Mouse (Mus musculus): ENCODE measurements around the gene Lamb3. TPM values are rescaled to one million over a fixed set of nuclear protein-coding genes. Genes with fewer than 3 reads are reported as not detected.
"Not testable (repeated sequence)": the region's sequence is repeated elsewhere in the genome, so short reads cannot be mapped to it uniquely, and the experiment has no call there.

Lamb3 gene
- polyA plus RNA-seq, 1 experiment from 2014 or later: 2.5 TPM

- H3K9me3 ChIP-seq (ENCODE audit: control insufficient read depth): no peaks in the 10 kb centered on the region
- H3K4me3 ChIP-seq (ENCODE audit: low read depth, low read length): no peak overlapping the region
- no peaks in the 10 kb centered on the region for H3K27me3 ChIP-seq (replicated peaks; ENCODE audit: control insufficient read depth, insufficient read depth, low read length)
- 44% methylated on average over 10 of the region's 10 CpGs for WGBS
- no peak for ATAC-seq
- no peak overlapping the region for H3K9ac ChIP-seq (ENCODE audit: low read depth, low read length)
- no peak overlapping the region for H3K4me2 ChIP-seq (replicated peaks; ENCODE audit: low read depth)
- TF ChIP-seq CTCF (IDR thresholded peaks at IDR 0.05; ENCODE audit: low read depth): no peak
- no peak overlapping the region for H3K27ac ChIP-seq (ENCODE audit: low read depth, low read length)
- H3K4me1 ChIP-seq (replicated peaks; ENCODE audit: control insufficient read depth, insufficient read depth, low read length): no peaks in the 10 kb centered on the region
- H3K36me3 ChIP-seq (ENCODE audit: control insufficient read depth, insufficient read depth): no peaks in the 10 kb centered on the region
Measured at GRCm38 (mm10) chr1:193243571-193244193, 36.2 kb downstream of the Lamb3 start.

- Histone ChIP-seq H3K36me3 (ENCODE audit: control insufficient read depth, insufficient read depth) (no peaks in the 10 kb centered on the region), H3K9me3 (ENCODE audit: control insufficient read depth) (no peaks in the 10 kb centered on the region), H3K27ac (ENCODE audit: low read depth, low read length) (no peak overlapping the region), H3K4me1 (replicated peaks; ENCODE audit: control insufficient read depth, insufficient read depth, low read length) (no peaks in the 10 kb centered on the region), H3K4me2 (replicated peaks; ENCODE audit: low read depth) (no peak overlapping the region), H3K4me3 (ENCODE audit: low read depth, low read length) (no peak overlapping the region), H3K9ac (ENCODE audit: low read depth, low read length) (no peak overlapping the region), H3K27me3 (replicated peaks; ENCODE audit: control insufficient read depth, insufficient read depth, low read length) (no peaks in the 10 kb centered on the region)
- no peak for ATAC-seq
- WGBS: 79% methylated on average over 6 of the region's 6 CpGs
- TF ChIP-seq CTCF (IDR thresholded peaks at IDR 0.05; ENCODE audit: low read depth): no peak
Measured at GRCm38 (mm10) chr1:193244235-193244634, 36.7 kb downstream of the Lamb3 start.

- no peak for ATAC-seq
- no peak for TF ChIP-seq CTCF (IDR thresholded peaks at IDR 0.05; ENCODE audit: low read depth)
Measured at GRCm38 (mm10) chr1:193250026-193250425, 42.5 kb downstream of the Lamb3 start.

GRCm38 (mm10) chr1:193251386-193251785 is 43.9 kb downstream of the Lamb3 start:
- no peaks in the 10 kb centered on the region for H3K36me3 ChIP-seq (ENCODE audit: control insufficient read depth, insufficient read depth)
- no peak overlapping the region for H3K4me2 ChIP-seq (replicated peaks; ENCODE audit: low read depth)
- no peaks in the 10 kb centered on the region for H3K27me3 ChIP-seq (replicated peaks; ENCODE audit: control insufficient read depth, insufficient read depth, low read length)
- ATAC-seq: no peak
- no peak overlapping the region for H3K9ac ChIP-seq (ENCODE audit: low read depth, low read length)
- H3K27ac ChIP-seq (ENCODE audit: low read depth, low read length): no peak overlapping the region
- 71% methylated on average over 7 of the region's 7 CpGs for WGBS
- H3K9me3 ChIP-seq (ENCODE audit: control insufficient read depth): no peaks in the 10 kb centered on the region
- H3K4me1 ChIP-seq (replicated peaks; ENCODE audit: control insufficient read depth, insufficient read depth, low read length): no peaks in the 10 kb centered on the region
- TF ChIP-seq CTCF (IDR thresholded peaks at IDR 0.05; ENCODE audit: low read depth): no peak
- no peak overlapping the region for H3K4me3 ChIP-seq (ENCODE audit: low read depth, low read length)

More at GRCm38 (mm10) chr1:193250026-193250425, 42.5 kb downstream of the Lamb3 start:
- WGBS: 79% methylated on average over 2 of the region's 2 CpGs
- Histone ChIP-seq H3K9ac (ENCODE audit: low read depth, low read length) (no peak overlapping the region), H3K9me3 (ENCODE audit: control insufficient read depth) (no peaks in the 10 kb centered on the region), H3K4me3 (ENCODE audit: low read depth, low read length) (no peak overlapping the region), H3K27ac (ENCODE audit: low read depth, low read length) (no peak overlapping the region), H3K27me3 (replicated peaks; ENCODE audit: control insufficient read depth, insufficient read depth, low read length) (no peaks in the 10 kb centered on the region), H3K4me2 (replicated peaks; ENCODE audit: low read depth) (no peak overlapping the region), H3K4me1 (replicated peaks; ENCODE audit: control insufficient read depth, insufficient read depth, low read length) (no peaks in the 10 kb centered on the region), H3K36me3 (ENCODE audit: control insufficient read depth, insufficient read depth) (no peaks in the 10 kb centered on the region)

GRCm38 (mm10) chr1:193252616-193253015 is 45.1 kb downstream of the Lamb3 start:
- no peak for ATAC-seq
- Histone ChIP-seq H3K27me3 (replicated peaks; ENCODE audit: control insufficient read depth, insufficient read depth, low read length) (no peaks in the 10 kb centered on the region), H3K4me2 (replicated peaks; ENCODE audit: low read depth) (no peak overlapping the region)

GRCm38 (mm10) chr1:193253895-193254294 is 46.4 kb downstream of the Lamb3 start:
- whole genome bisulfite sequencing: 73% methylated on average over 3 of the region's 3 CpGs
- H3K4me2 ChIP-seq (replicated peaks; ENCODE audit: low read depth); H3K4me1 ChIP-seq (replicated peaks; ENCODE audit: control insufficient read depth, insufficient read depth, low read length); ATAC-seq; H3K9ac ChIP-seq (ENCODE audit: low read depth, low read length); H3K4me3 ChIP-seq (ENCODE audit: low read depth, low read length); H3K9me3 ChIP-seq (ENCODE audit: control insufficient read depth); H3K27ac ChIP-seq (ENCODE audit: low read depth, low read length); H3K36me3 ChIP-seq (ENCODE audit: control insufficient read depth, insufficient read depth); H3K27me3 ChIP-seq (replicated peaks; ENCODE audit: control insufficient read depth, insufficient read depth, low read length): not testable (repeated sequence)
- 0 out of 2 replicates have a peak, but pooled peaks have one; percentile 6 for TF ChIP-seq CTCF (IDR thresholded peaks at IDR 0.05; ENCODE audit: low read depth)

More at GRCm38 (mm10) chr1:193252616-193253015, 45.1 kb downstream of the Lamb3 start:
- WGBS: 26% methylated on average over 5 of the region's 5 CpGs
- Histone ChIP-seq H3K4me3 (ENCODE audit: low read depth, low read length) (no peak overlapping the region), H3K9ac (ENCODE audit: low read depth, low read length) (no peak overlapping the region), H3K27ac (ENCODE audit: low read depth, low read length) (no peak overlapping the region), H3K9me3 (ENCODE audit: control insufficient read depth) (no peaks in the 10 kb centered on the region), H3K36me3 (ENCODE audit: control insufficient read depth, insufficient read depth) (no peaks in the 10 kb centered on the region), H3K4me1 (replicated peaks; ENCODE audit: control insufficient read depth, insufficient read depth, low read length) (no peaks in the 10 kb centered on the region)
- no peak for TF ChIP-seq CTCF (IDR thresholded peaks at IDR 0.05; ENCODE audit: low read depth)

Measured in intestine, postnatal 0 days (tissue).